Mouse (Mus musculus): ENCODE results near the gene Ccnb2. TPM values are rescaled to one million over a fixed set of nuclear protein-coding genes. Genes with fewer than 3 reads are reported as not detected.

The Ccnb2 gene
- total and polyA plus RNA-seq, 2 experiments = 0.17 to 0.37 TPM

- Histone ChIP-seq H3K4me1 (ENCODE audit: control insufficient read depth, insufficient read depth, low read length) (no peaks in the 10 kb centered on the region), H3K9ac (ENCODE audit: low read depth, low read length) (no peak overlapping the region), H3K27ac (replicated peaks; ENCODE audit: insufficient read depth, low read depth, low read length) (no peak overlapping the region), H3K27me3 (ENCODE audit: control insufficient read depth, insufficient read depth, low read length) (no peaks in the 10 kb centered on the region), H3K79me2 (ENCODE audit: control insufficient read depth, insufficient read depth, low read length) (no peaks in the 10 kb centered on the region), H3K36me3 (ENCODE audit: control insufficient read depth, insufficient read depth, low read length) (no peaks in the 10 kb centered on the region), H3K4me3 (ENCODE audit: insufficient read depth, low read depth, low read length) (no peak overlapping the region)
- WGBS = 66% methylated on average over 3 of the region's 3 CpGs
- DNase-seq (ENCODE audit: extremely low read depth, low read depth, low spot score) = no peak
- TF ChIP-seq POLR2A (IDR thresholded peaks at IDR 0.05; ENCODE audit: extremely low read depth, insufficient read depth, low read length) (no peak), CTCF (IDR thresholded peaks at IDR 0.05; ENCODE audit: low read depth, low read length) (peak; percentile 67)
Measured at GRCm38 (mm10) chr9:70416412-70416811, 4.9 kb downstream of the Ccnb2 start.

GRCm38 (mm10) chr9:70413038-70413437 lies 8.3 kb downstream of the Ccnb2 start:
- Histone ChIP-seq H3K27ac (replicated peaks; ENCODE audit: insufficient read depth, low read depth, low read length) (no peak overlapping the region), H3K4me1 (ENCODE audit: control insufficient read depth, insufficient read depth, low read length) (no peaks in the 10 kb centered on the region), H3K79me2 (ENCODE audit: control insufficient read depth, insufficient read depth, low read length) (no peaks in the 10 kb centered on the region), H3K4me3 (ENCODE audit: insufficient read depth, low read depth, low read length) (no peak overlapping the region), H3K9ac (ENCODE audit: low read depth, low read length) (no peak overlapping the region), H3K27me3 (ENCODE audit: control insufficient read depth, insufficient read depth, low read length) (no peaks in the 10 kb centered on the region), H3K36me3 (ENCODE audit: control insufficient read depth, insufficient read depth, low read length) (peaks cover 3% of the 10 kb centered on the region; the same call in 1 of the 2 replicates)
- TF ChIP-seq POLR2A (IDR thresholded peaks at IDR 0.05; ENCODE audit: extremely low read depth, insufficient read depth, low read length) (no peak), CTCF (IDR thresholded peaks at IDR 0.05; ENCODE audit: low read depth, low read length) (no peak)
- DNase-seq (ENCODE audit: extremely low read depth, low read depth, low spot score) = no peak
- WGBS = 95% methylated on average over 7 of the region's 7 CpGs

GRCm38 (mm10) chr9:70410668-70411067 lies 10.7 kb downstream of the Ccnb2 start:
- no peak overlapping the region for H3K9ac ChIP-seq (ENCODE audit: low read depth, low read length)
- TF ChIP-seq POLR2A (IDR thresholded peaks at IDR 0.05; ENCODE audit: extremely low read depth, insufficient read depth, low read length) (no peak), CTCF (IDR thresholded peaks at IDR 0.05; ENCODE audit: low read depth, low read length) (no peak)
- H3K27me3 ChIP-seq (ENCODE audit: control insufficient read depth, insufficient read depth, low read length) = no peaks in the 10 kb centered on the region
- H3K27ac ChIP-seq (replicated peaks; ENCODE audit: insufficient read depth, low read depth, low read length) = no peak overlapping the region
- WGBS = 87% methylated on average over 11 of the region's 11 CpGs
- no peak for DNase-seq (ENCODE audit: extremely low read depth, low read depth, low spot score)
- peaks cover 7% of the 10 kb centered on the region for H3K4me1 ChIP-seq (ENCODE audit: control insufficient read depth, insufficient read depth, low read length)
- H3K36me3 ChIP-seq (ENCODE audit: control insufficient read depth, insufficient read depth, low read length) = peaks cover 3% of the 10 kb centered on the region; the same call in 1 of the 2 replicates
- H3K79me2 ChIP-seq (ENCODE audit: control insufficient read depth, insufficient read depth, low read length) = no peaks in the 10 kb centered on the region
- no peak overlapping the region for H3K4me3 ChIP-seq (ENCODE audit: insufficient read depth, low read depth, low read length)

- 98% methylated on average over 8 of the region's 8 CpGs for WGBS
Measured at GRCm38 (mm10) chr9:70409743-70410142, 11.6 kb downstream of the Ccnb2 start.

GRCm38 (mm10) chr9:70408791-70409190 lies 12.6 kb downstream of the Ccnb2 start:
- H3K4me3 ChIP-seq (ENCODE audit: insufficient read depth, low read depth, low read length) = no peak overlapping the region
- no peak overlapping the region for H3K9ac ChIP-seq (ENCODE audit: low read depth, low read length)
- DNase-seq (ENCODE audit: extremely low read depth, low read depth, low spot score) = no peak
- H3K27me3 ChIP-seq (ENCODE audit: control insufficient read depth, insufficient read depth, low read length) = no peaks in the 10 kb centered on the region
- WGBS = 88% methylated on average over 3 of the region's 3 CpGs
- no peak overlapping the region for H3K27ac ChIP-seq (replicated peaks; ENCODE audit: insufficient read depth, low read depth, low read length)
- no peaks in the 10 kb centered on the region for H3K79me2 ChIP-seq (ENCODE audit: control insufficient read depth, insufficient read depth, low read length)
- H3K4me1 ChIP-seq (ENCODE audit: control insufficient read depth, insufficient read depth, low read length) = peaks cover 7% of the 10 kb centered on the region
- TF ChIP-seq POLR2A (IDR thresholded peaks at IDR 0.05; ENCODE audit: extremely low read depth, insufficient read depth, low read length) = no peak
- peak; percentile 32; the same call in 1 of the 2 replicates for TF ChIP-seq CTCF (IDR thresholded peaks at IDR 0.05; ENCODE audit: low read depth, low read length)
- peaks cover 3% of the 10 kb centered on the region; the same call in 1 of the 2 replicates for H3K36me3 ChIP-seq (ENCODE audit: control insufficient read depth, insufficient read depth, low read length)

More at GRCm38 (mm10) chr9:70409743-70410142, 11.6 kb downstream of the Ccnb2 start:
- no peak for DNase-seq (ENCODE audit: extremely low read depth, low read depth, low spot score)
- H3K27me3 ChIP-seq (ENCODE audit: control insufficient read depth, insufficient read depth, low read length) = no peaks in the 10 kb centered on the region
- H3K4me3 ChIP-seq (ENCODE audit: insufficient read depth, low read depth, low read length) = no peak overlapping the region
- H3K27ac ChIP-seq (replicated peaks; ENCODE audit: insufficient read depth, low read depth, low read length) = no peak overlapping the region
- H3K9ac ChIP-seq (ENCODE audit: low read depth, low read length) = no peak overlapping the region
- H3K36me3 ChIP-seq (ENCODE audit: control insufficient read depth, insufficient read depth, low read length) = peaks cover 3% of the 10 kb centered on the region; the same call in 1 of the 2 replicates
- H3K4me1 ChIP-seq (ENCODE audit: control insufficient read depth, insufficient read depth, low read length) = peaks cover 7% of the 10 kb centered on the region
- TF ChIP-seq CTCF (IDR thresholded peaks at IDR 0.05; ENCODE audit: low read depth, low read length) (no peak), POLR2A (IDR thresholded peaks at IDR 0.05; ENCODE audit: extremely low read depth, insufficient read depth, low read length) (no peak)
- no peaks in the 10 kb centered on the region for H3K79me2 ChIP-seq (ENCODE audit: control insufficient read depth, insufficient read depth, low read length)

- TF ChIP-seq POLR2A (IDR thresholded peaks at IDR 0.05; ENCODE audit: extremely low read depth, insufficient read depth, low read length) = no peak
- TF ChIP-seq CTCF (IDR thresholded peaks at IDR 0.05; ENCODE audit: low read depth, low read length) = no peak
- Histone ChIP-seq H3K4me1 (ENCODE audit: control insufficient read depth, insufficient read depth, low read length) (peaks cover 7% of the 10 kb centered on the region), H3K27ac (replicated peaks; ENCODE audit: insufficient read depth, low read depth, low read length) (no peak overlapping the region), H3K9ac (ENCODE audit: low read depth, low read length) (no peak overlapping the region), H3K4me3 (ENCODE audit: insufficient read depth, low read depth, low read length) (no peak overlapping the region), H3K36me3 (ENCODE audit: control insufficient read depth, insufficient read depth, low read length) (peaks cover 3% of the 10 kb centered on the region; the same call in 1 of the 2 replicates), H3K27me3 (ENCODE audit: control insufficient read depth, insufficient read depth, low read length) (no peaks in the 10 kb centered on the region), H3K79me2 (ENCODE audit: control insufficient read depth, insufficient read depth, low read length) (no peaks in the 10 kb centered on the region)
- WGBS = 54% methylated on average over 3 of the region's 3 CpGs
- DNase-seq (ENCODE audit: extremely low read depth, low read depth, low spot score) = peak; percentile 38
Measured at GRCm38 (mm10) chr9:70406596-70406995, 14.8 kb downstream of the Ccnb2 start.
